Mouse (Mus musculus): ENCODE data around the gene Pisd. TPM values are rescaled to one million over a fixed set of nuclear protein-coding genes. Genes with fewer than 3 reads are reported as not detected.

Gene Pisd
- polyA plus RNA-seq, 1 experiment = 222 TPM

GRCm38 (mm10) chr5:32706226-32706780, 79.1 kb downstream of the Pisd start:
- Histone ChIP-seq H3K4me1 (ENCODE audit: control insufficient read depth, insufficient read depth, insufficient read length, low read length) (peaks cover 6% of the 10 kb centered on the region; the same call in 1 of the 2 replicates), H3K36me3 (ENCODE audit: control insufficient read depth, insufficient read depth, low read length) (no peaks in the 10 kb centered on the region), H3K4me3 (ENCODE audit: low read depth, low read length) (no peak overlapping the region), H3K27me3 (ENCODE audit: control insufficient read depth, insufficient read depth, low read length) (no peaks in the 10 kb centered on the region), H3K27ac (ENCODE audit: insufficient read depth, low read depth, low read length) (no peak overlapping the region)
- 23% methylated on average over 2 of the region's 2 CpGs for WGBS
- no peak for TF ChIP-seq POLR2A (IDR thresholded peaks at IDR 0.05; ENCODE audit: low read depth, low read length)
- TF ChIP-seq CTCF (IDR thresholded peaks at IDR 0.05; ENCODE audit: extremely low read depth, insufficient read length, insufficient replicate concordance, low read depth, low read length) = no peak

- Histone ChIP-seq H3K4me1 (ENCODE audit: control insufficient read depth, insufficient read depth, insufficient read length, low read length) (peaks cover 13% of the 10 kb centered on the region; the same call in 1 of the 2 replicates), H3K36me3 (ENCODE audit: control insufficient read depth, insufficient read depth, low read length) (no peaks in the 10 kb centered on the region), H3K27ac (ENCODE audit: insufficient read depth, low read depth, low read length) (peak overlapping the region; percentile 82), H3K4me3 (ENCODE audit: low read depth, low read length) (no peak overlapping the region), H3K27me3 (ENCODE audit: control insufficient read depth, insufficient read depth, low read length) (no peaks in the 10 kb centered on the region)
- WGBS = 22% methylated on average over 5 of the region's 5 CpGs
- no peak for TF ChIP-seq CTCF (IDR thresholded peaks at IDR 0.05; ENCODE audit: extremely low read depth, insufficient read length, insufficient replicate concordance, low read depth, low read length)
- no peak for TF ChIP-seq POLR2A (IDR thresholded peaks at IDR 0.05; ENCODE audit: low read depth, low read length)
Measured at GRCm38 (mm10) chr5:32697208-32697867, 88.1 kb downstream of the Pisd start.

DNA sequence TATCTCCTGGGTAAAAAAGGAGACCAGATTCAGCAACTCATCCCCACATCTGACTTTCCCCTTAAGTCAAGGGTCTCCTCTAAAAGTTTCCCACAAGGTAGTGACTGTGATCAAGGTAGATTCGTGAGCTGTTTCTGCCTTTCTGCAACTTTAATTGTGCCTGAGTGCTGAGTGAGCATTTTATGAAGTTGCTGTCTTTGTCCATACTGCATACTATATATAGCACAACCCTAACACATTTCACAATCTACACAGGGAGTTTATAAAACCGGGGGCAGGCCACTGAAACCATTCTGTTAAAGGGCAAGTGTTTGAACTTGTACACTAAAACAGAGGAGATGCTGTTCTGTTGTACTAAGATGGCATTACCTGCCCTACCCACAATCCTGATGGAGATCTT, 92.0 kb downstream of the Pisd start:
- WGBS = 48% methylated on average over 2 of the region's 2 CpGs
- H3K27me3 ChIP-seq (ENCODE audit: control insufficient read depth, insufficient read depth, low read length) = no peaks in the 10 kb centered on the region
- no peak overlapping the region for H3K4me3 ChIP-seq (ENCODE audit: low read depth, low read length)
- TF ChIP-seq POLR2A (IDR thresholded peaks at IDR 0.05; ENCODE audit: low read depth, low read length) (no peak), CTCF (IDR thresholded peaks at IDR 0.05; ENCODE audit: extremely low read depth, insufficient read length, insufficient replicate concordance, low read depth, low read length) (no peak)
- peaks cover 13% of the 10 kb centered on the region; the same call in 1 of the 2 replicates for H3K4me1 ChIP-seq (ENCODE audit: control insufficient read depth, insufficient read depth, insufficient read length, low read length)
- no peak overlapping the region for H3K27ac ChIP-seq (ENCODE audit: insufficient read depth, low read depth, low read length)
- no peaks in the 10 kb centered on the region for H3K36me3 ChIP-seq (ENCODE audit: control insufficient read depth, insufficient read depth, low read length)

Other genes starting within 250 kb of the Pisd start
- gene Yes1, start 174.5 kb downstream of the Pisd start, polyA plus RNA-seq (2012; rRNA removed) = 2.2 and 5.0 TPM in 2 replicates
- gene Gm20671, start 41.5 kb upstream of the Pisd start, polyA plus RNA-seq (2012; rRNA removed) = 9.8 and 17.1 TPM in 2 replicates
- 2.8 and 5.2 TPM in 2 replicates for gene Prr14l, start 68.6 kb upstream of the Pisd start, polyA plus RNA-seq (2012; rRNA removed)
- gene Depdc5, start 78.1 kb upstream of the Pisd start, polyA plus RNA-seq (2012; rRNA removed) = 3.8 and 7.5 TPM in 2 replicates
- 105 and 188 TPM in 2 replicates for gene Ywhah, start 233.2 kb upstream of the Pisd start, polyA plus RNA-seq (2012; rRNA removed)